Mouse (Mus musculus) cerebellum, adult (tissue): ENCODE results near the gene Dnajc14.
"Not testable (repeated sequence)": the region's sequence is repeated elsewhere in the genome, so short reads cannot be mapped to it uniquely, and the experiment has no call there.

Experiments
- ATAC-seq: cut with Nextera tagmentation; 2 replicates; pipeline ENCODE4 v1.9.2; 2017; ENCODE audit warnings: mild to moderate bottlenecking, moderate library complexity, mixed read lengths; ENCODE audit not compliant: insufficient number of reproducible peaks, low FRiP score, low TSS enrichment

Dnajc14 gene

GRCm38 (mm10) chr10:128817033-128817432 is 13.2 kb downstream of the Dnajc14 start, which contains the start of gene Sarnp:
Sarnp (plus strand) TSS chr10:128817333.
- no peak for ATAC-seq

DNA sequence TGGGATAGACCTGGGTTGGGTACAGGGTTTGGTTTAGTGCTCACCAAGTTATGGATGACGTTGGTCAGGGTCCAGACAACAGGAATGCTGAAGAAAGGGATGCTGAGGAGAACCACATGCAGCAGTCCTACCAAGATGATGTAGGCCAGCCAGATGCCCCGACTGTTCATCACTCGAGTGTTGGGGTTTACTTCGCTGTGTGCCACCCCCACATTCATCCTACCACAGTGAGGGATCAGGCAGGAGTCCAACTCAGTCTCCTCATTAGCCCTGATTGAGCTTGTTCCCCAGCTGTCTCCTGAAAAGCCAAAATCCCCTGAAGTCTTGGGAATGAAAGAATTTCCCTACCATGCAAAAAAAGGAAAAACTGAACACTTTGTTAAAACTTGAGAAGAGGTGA is 16.4 kb downstream of the Dnajc14 start:
- no peak for ATAC-seq

GRCm38 (mm10) chr10:128821358-128822056 is 17.6 kb downstream of the Dnajc14 start, which contains the start of gene Ormdl2:
Ormdl2 (minus strand) TSS chr10:128821645.
- peak; percentile 100 for ATAC-seq

- no peak for ATAC-seq
These were observed 18.3 kb downstream of the Dnajc14 start for GRCm38 (mm10) chr10:128822135-128822534.

DNA sequence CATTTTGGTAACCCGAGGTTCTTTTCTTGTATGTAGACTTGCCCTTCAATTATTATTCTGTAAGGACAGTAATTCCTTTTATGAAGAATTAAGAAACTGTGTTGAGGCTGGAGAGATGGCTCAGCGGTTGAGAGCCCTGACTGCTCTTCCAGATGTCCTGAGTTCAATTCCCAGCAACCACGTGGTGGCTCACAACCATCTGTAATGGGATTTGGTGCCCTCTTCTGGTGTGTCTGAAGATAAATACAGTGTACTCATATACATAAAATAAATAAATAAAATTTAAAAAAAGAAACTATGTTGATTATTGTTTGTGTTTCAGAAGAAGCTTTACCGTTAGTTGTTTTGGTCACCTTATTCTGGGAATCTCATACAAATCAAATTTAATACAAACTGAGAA is 19.2 kb downstream of the Dnajc14 start:
- ATAC-seq, result not testable (repeated sequence)

DNA sequence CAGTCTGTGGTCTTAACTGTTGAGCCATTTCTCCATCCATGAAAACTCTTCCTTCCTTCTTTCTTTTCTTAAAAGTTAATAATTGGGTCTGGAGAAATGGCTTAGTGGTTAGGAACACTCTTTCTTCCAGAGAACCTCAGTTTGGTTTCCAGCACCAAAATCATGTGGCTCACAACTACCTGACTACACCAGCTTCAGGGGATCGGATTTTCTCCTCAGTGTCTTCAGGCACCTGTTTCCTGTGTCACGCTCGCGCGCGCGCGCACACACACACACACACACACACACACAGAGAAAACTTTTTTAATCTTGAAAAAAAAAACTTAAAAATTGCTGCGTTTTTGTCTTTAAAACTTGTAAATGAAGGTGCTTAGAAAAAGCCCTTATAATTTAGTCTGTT is 20.0 kb downstream of the Dnajc14 start:
- ATAC-seq, result no peak

GRCm38 (mm10) chr10:128837400-128837799 is 33.5 kb downstream of the Dnajc14 start:
- no peak for ATAC-seq

GRCm38 (mm10) chr10:128839434-128839833 is 35.6 kb downstream of the Dnajc14 start:
- ATAC-seq, result no peak

GRCm38 (mm10) chr10:128840612-128841011 is 36.8 kb downstream of the Dnajc14 start:
- no peak for ATAC-seq

- ATAC-seq, result no peak
These were observed 39.4 kb downstream of the Dnajc14 start for GRCm38 (mm10) chr10:128843260-128843659.

- ATAC-seq, result no peak
These were observed 41.7 kb downstream of the Dnajc14 start for GRCm38 (mm10) chr10:128845516-128845915.

DNA sequence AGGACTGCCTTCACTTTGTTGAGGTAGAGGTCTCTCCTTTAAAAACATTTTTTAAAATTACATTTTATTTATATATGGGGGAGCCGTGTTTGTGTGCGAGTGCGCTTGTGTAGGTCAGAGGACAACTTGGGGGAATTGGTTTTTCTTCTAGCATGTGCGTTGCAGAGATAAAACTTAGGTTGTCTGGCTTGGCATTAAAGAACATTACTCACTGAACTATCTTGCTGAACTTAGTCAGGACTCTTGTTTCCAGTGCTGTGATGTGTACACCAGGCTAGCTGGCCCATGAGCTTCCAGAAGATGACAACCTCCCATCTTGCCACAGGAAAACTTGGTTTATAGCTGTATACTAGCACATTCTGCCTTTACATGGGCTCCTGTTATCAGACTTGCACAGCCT is 42.8 kb downstream of the Dnajc14 start:
- no peak for ATAC-seq

DNA sequence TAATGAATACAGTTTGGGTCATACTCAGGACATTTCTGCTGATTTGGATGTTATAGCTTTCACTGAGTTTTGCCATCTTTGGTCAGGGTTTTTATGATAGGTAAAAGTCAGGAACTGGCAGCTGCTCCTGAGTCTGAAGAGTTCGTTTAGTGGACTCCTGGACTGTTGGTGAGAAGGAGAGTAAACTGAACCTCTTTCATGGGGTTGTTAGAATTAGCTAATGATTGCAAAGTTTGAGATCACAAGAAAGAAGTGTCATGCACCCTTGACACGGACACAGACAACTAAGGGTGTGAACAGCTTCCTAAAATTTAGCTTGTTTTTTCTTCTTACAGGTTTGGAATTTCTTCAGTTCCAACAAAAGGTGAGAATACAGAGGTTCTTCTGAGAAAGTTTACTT is 44.6 kb downstream of the Dnajc14 start:
- ATAC-seq, result no peak

GRCm38 (mm10) chr10:128850339-128850738 is 46.5 kb downstream of the Dnajc14 start:
- ATAC-seq, result no peak

DNA sequence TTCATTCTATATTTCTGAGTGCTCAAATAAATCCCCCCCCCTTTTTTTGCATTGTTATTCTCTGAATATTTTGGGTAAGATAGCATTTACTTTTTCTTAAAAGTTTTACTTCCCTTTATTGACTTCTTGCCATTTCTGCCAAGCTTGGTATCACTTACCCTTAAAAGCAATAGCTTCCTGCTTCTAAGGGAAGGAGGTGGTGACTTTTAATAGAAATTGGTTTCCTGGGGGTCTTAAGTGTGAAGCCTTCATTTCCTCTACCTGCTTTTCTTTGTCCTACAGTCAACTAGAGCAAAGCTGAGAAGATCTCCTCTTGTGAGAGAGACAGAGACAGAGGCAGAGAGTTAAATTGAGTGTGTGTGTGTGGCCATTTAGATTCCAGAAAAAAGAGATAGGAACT is 57.3 kb downstream of the Dnajc14 start:
- ATAC-seq, result no peak

DNA sequence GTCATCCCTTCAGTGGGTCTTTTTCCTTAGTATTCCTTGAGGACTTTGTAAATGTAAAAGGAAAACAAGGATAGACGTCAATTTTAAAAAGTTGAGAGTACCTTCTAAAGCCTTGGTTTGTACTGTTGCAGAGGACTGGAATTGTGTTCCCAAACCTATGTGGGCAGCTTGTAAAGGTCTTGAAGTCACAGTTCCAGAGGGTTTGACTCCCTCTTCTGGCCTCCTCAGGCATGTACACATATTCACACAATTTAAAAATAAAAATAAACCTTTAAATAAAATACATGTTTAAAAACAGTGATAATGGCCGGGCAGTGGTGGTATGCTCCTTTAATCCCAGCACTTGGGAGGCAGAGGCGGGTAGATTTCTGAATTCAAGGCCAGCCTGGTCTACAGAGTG is 62.2 kb downstream of the Dnajc14 start:
- ATAC-seq, result no peak

- ATAC-seq, result no peak
These were observed 62.7 kb downstream of the Dnajc14 start for GRCm38 (mm10) chr10:128866518-128866917.
